ENCODE assay signal across 9 mouse cellular contexts in the genomic region with DNA sequence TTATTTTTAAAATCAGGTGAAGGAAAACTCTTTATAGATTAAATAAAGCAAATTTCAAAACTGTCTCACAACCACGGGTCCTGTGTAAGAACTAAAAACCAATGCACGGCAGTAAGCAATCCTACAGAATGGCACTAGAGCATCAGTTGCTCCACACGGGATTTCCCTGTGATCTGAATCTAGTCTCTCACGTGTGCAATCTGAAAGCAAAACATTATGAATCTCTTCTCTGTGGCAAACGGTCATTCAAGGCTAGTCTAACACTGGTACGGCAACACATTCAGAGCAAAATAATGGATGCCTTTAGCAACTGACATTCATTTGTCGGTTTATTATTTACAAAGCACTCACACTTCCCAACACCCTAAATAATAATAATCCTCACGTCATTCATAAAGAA. TPM values are rescaled to one million over a fixed set of nuclear protein-coding genes. Genes with fewer than 3 reads are reported as not detected.
DNase-seq lines count a peak whose midpoint lies in the region; ATAC-seq and TF ChIP-seq lines count a peak whose summit lies in the region.
"Had no signal": no experiment of that assay in that cellular context is flagged by ENCODE, and none has a peak within 500 bp of the region (broad histone marks: within the 10 kb centered on the region; RNA-seq: fewer than 3 reads in every experiment).

No protein-coding gene starts in this region.

- no peaks in the 10 kb centered on the region for H3K27me3 ChIP-seq in intestine, embryonic 14.5 days (replicated peaks; ENCODE audit: control insufficient read depth, insufficient read depth, low read length)
- H3K27me3 ChIP-seq in myocyte (ENCODE audit: control insufficient read depth, insufficient read depth, insufficient read length) = no peaks in the 10 kb centered on the region

- peak overlapping the region; percentile 79 for H3K9ac ChIP-seq in intestine, embryonic 14.5 days (ENCODE audit: low read length)

- peak overlapping the region; percentile 91 for H3ac ChIP-seq in myocyte (ENCODE audit: control insufficient read depth, insufficient read length)

- WGBS in intestine, embryonic 14.5 days = 42% methylated on average over 8 of the region's 8 CpGs

- intact Hi-C loops in left cerebral cortex, adult 2 months (cut with DNase I) = no loop called here

- no peak for TF ChIP-seq CTCF in left cerebral cortex, adult 2 months (IDR thresholded peaks at IDR 0.05)
- TF ChIP-seq CTCF in cortical plate, adult 2 months (IDR thresholded peaks at IDR 0.05; ENCODE audit: extremely low read depth, insufficient read depth, low read length) = no peak

- peak overlapping the region; percentile 90 for H3K4me2 ChIP-seq in intestine, embryonic 14.5 days (ENCODE audit: low read length)
- H3K4me2 ChIP-seq in myocyte (ENCODE audit: low read depth) = peak overlapping the region; percentile 89

- TF ChIP-seq POLR2A in cortical plate, adult 2 months (IDR thresholded peaks at IDR 0.05; ENCODE audit: extremely low read depth, insufficient read depth, low read length) = no peak
- TF ChIP-seq POLR2A in myocyte (IDR thresholded peaks at IDR 0.05; ENCODE audit: insufficient read length, low read depth) = no peak

- no peak for DNase-seq in left cerebral cortex, adult 2 months (ENCODE audit: extremely low spot score in 1 of 2, low spot score in 2 of 2)
- DNase-seq in left cerebral cortex, adult 8-10 months (ENCODE audit: low spot score in 2 of 2) = no peak
- no peak for DNase-seq in intestine, embryonic 14.5 days (ENCODE audit: low spot score)
- DNase-seq in thymus, postnatal 25 days = no peak
- DNase-seq in right cerebral cortex, adult 18-20 months = no peak
- DNase-seq in frontal cortex, postnatal 25 days (ENCODE audit: low spot score in 2 of 2) = no peak
- DNase-seq: kidney, adult 9 months had no signal

- peaks cover 2% of the 10 kb centered on the region; the same call in 1 of the 2 replicates for H3K4me1 ChIP-seq in cortical plate, adult 2 months (ENCODE audit: control insufficient read depth, insufficient read depth, low read length)
- H3K4me1 ChIP-seq in intestine, embryonic 14.5 days (replicated peaks; ENCODE audit: control insufficient read depth, insufficient read depth, low read length) = peaks cover 7% of the 10 kb centered on the region

- H3K79me2 ChIP-seq in myocyte (ENCODE audit: control insufficient read depth, insufficient read depth) = peaks cover 23% of the 10 kb centered on the region

- H3K36me3 ChIP-seq in intestine, embryonic 14.5 days (ENCODE audit: control insufficient read depth, insufficient read depth, low read length) = peaks cover 32% of the 10 kb centered on the region
- peaks cover 19% of the 10 kb centered on the region for H3K36me3 ChIP-seq in myocyte (ENCODE audit: control insufficient read depth, insufficient read depth)

- H3K9me3 ChIP-seq in intestine, embryonic 14.5 days (ENCODE audit: control insufficient read depth, low read length) = no peaks in the 10 kb centered on the region

- no peak overlapping the region for H3K27ac ChIP-seq in left cerebral cortex, adult 2 months
- H3K27ac ChIP-seq in cortical plate, adult 2 months (ENCODE audit: insufficient read depth, low read length) = no peak overlapping the region
- no peak overlapping the region for H3K27ac ChIP-seq in intestine, embryonic 14.5 days (ENCODE audit: low read depth)

- ATAC-seq in intestine, embryonic 14.5 days (replicated peaks; ENCODE audit: low FRiP score, low TSS enrichment, low read depth) = no peak

- peak overlapping the region; percentile 93 for H3K4me3 ChIP-seq in left cerebral cortex, adult 2 months
- H3K4me3 ChIP-seq in cortical plate, adult 2 months (ENCODE audit: insufficient read depth, low read length) = peak overlapping the region; percentile 92; the same call in 1 of the 2 replicates
- H3K4me3 ChIP-seq in intestine, embryonic 14.5 days (ENCODE audit: low read depth, low read length) = peak overlapping the region; percentile 95
- peak overlapping the region; percentile 94 for H3K4me3 ChIP-seq in myocyte

TF ChIP-seq in myocyte, 11 proteins besides CTCF, POLR2A, EP300 and RAD21:
- TF ChIP-seq POLR2AphosphoS2 (IDR thresholded peaks at IDR 0.05; ENCODE audit: insufficient read length, low read depth) (no peak), TCF3 (IDR thresholded peaks at IDR 0.05; ENCODE audit: insufficient read length, low read depth) (no peak), SRF (IDR thresholded peaks at IDR 0.05; ENCODE audit: control insufficient read depth, insufficient read length, low read depth) (no peak), REST (IDR thresholded peaks at IDR 0.05; ENCODE audit: insufficient read depth, insufficient read length) (no peak), MYOG (IDR thresholded peaks at IDR 0.05; ENCODE audit: control insufficient read depth in 1 of 3, insufficient read depth in 1 of 3, insufficient read length in 2 of 3, low read depth in 2 of 3) (no peak), TCF12 (IDR thresholded peaks at IDR 0.05; ENCODE audit: insufficient read depth, poor library complexity, severe bottlenecking) (no peak), CEBPB (IDR thresholded peaks at IDR 0.05; ENCODE audit: insufficient read depth, poor library complexity, severe bottlenecking) (no peak), E2F4 (IDR thresholded peaks at IDR 0.05; ENCODE audit: insufficient read depth) (no peak), MAX (IDR thresholded peaks at IDR 0.05; ENCODE audit: low read depth) (no peak), USF1 (IDR thresholded peaks at IDR 0.05; ENCODE audit: low read depth) (no peak), MYOD1 (IDR thresholded peaks at IDR 0.05; ENCODE audit: control insufficient read depth in 1 of 3, insufficient read length in 2 of 3, low read depth in 2 of 3) (no peak)
TF ChIP-seq in myocyte: peak in this region for 0.

RNA-seq across cellular contexts. Expression of a gene that starts 0.8 kb away (rescaled TPM):
- total RNA-seq in left cerebral cortex, adult 2 months (2021) = 10 to 100 TPM; 13.4 to 14.6 TPM
- 10 to 100 TPM; 11.8 to 14.1 (median 12.6) TPM for total RNA-seq in left cerebral cortex, adult 8-10 months (2022)
- 8.0 TPM in 2 replicates for polyA plus RNA-seq in cortical plate, adult 2 months (2012; rRNA removed)
- 8.3 and 8.9 TPM in 2 replicates for polyA plus RNA-seq in intestine, embryonic 14.5 days (2014; fragmentation: Nextera tagmentation; extraction: Ambion mirVana)
- 4.9 TPM for polyA plus RNA-seq in myocyte (2012; fragmentation: generic; extraction: Trizol)

RNA-seq across cellular contexts. Expression of a gene that starts 18.2 kb away (rescaled TPM):
- 10 to 100 TPM; 11.6 to 13.3 TPM for total RNA-seq in left cerebral cortex, adult 2 months (2021)
- total RNA-seq in left cerebral cortex, adult 8-10 months (2022) = 10 to 100 TPM; 12.1 to 14.5 (median 13.2) TPM
- 6.9 and 7.0 TPM in 2 replicates for polyA plus RNA-seq in cortical plate, adult 2 months (2012; rRNA removed)
- polyA plus RNA-seq in intestine, embryonic 14.5 days (2014; fragmentation: Nextera tagmentation; extraction: Ambion mirVana) = 2.3 TPM in 2 replicates
- 0.32 TPM for polyA plus RNA-seq in myocyte (2012; fragmentation: generic; extraction: Trizol)
